Mouse (Mus musculus) kidney, postnatal 36 days (tissue): ENCODE results near the gene Rhbdd3.

ENCODE experiments used
- DNase-seq, 2 experiments: peaks; one replicate each; pipeline ENCODE4 v3.0.0; 2021 to 2022; ENCODE audit warnings: mixed read lengths in 2 of 2

The Rhbdd3 gene

GRCm38 (mm10) chr11:5130111-5130665 is 31.5 kb downstream of the Rhbdd3 start:
- DNase-seq, result no peak

GRCm38 (mm10) chr11:5132751-5133150 is 34.0 kb downstream of the Rhbdd3 start:
- DNase-seq, result peak in 1 of 2 experiments; percentile 43

GRCm38 (mm10) chr11:5135914-5136313 is 37.2 kb downstream of the Rhbdd3 start:
- DNase-seq, result peak; percentile 59 to 60

- no peak for DNase-seq
Observed at GRCm38 (mm10) chr11:5138642-5139041, 39.9 kb downstream of the Rhbdd3 start.

GRCm38 (mm10) chr11:5139372-5139771 is 40.6 kb downstream of the Rhbdd3 start:
- no peak for DNase-seq

GRCm38 (mm10) chr11:5140619-5141018 is 41.9 kb downstream of the Rhbdd3 start:
- DNase-seq, result peak; percentile 84 to 89

GRCm38 (mm10) chr11:5141252-5141651 is 42.5 kb downstream of the Rhbdd3 start:
- peak in 1 of 2 experiments; percentile 53 for DNase-seq

GRCm38 (mm10) chr11:5141965-5142364 is 43.2 kb downstream of the Rhbdd3 start:
- DNase-seq, result no peak

GRCm38 (mm10) chr11:5145600-5145999 is 46.9 kb downstream of the Rhbdd3 start:
- DNase-seq, result peak in 1 of 2 experiments; percentile 28

- DNase-seq, result peak; percentile 87 to 89
Observed at GRCm38 (mm10) chr11:5149249-5149648, 50.5 kb downstream of the Rhbdd3 start.

GRCm38 (mm10) chr11:5149955-5150354 is 51.2 kb downstream of the Rhbdd3 start:
- no peak for DNase-seq

- DNase-seq, result peak in 1 of 2 experiments; percentile 38
Observed at GRCm38 (mm10) chr11:5150416-5151246, 51.9 kb downstream of the Rhbdd3 start.

- peak; percentile 66 to 67 for DNase-seq
Observed at GRCm38 (mm10) chr11:5151247-5151630, 52.5 kb downstream of the Rhbdd3 start.

GRCm38 (mm10) chr11:5151680-5152337 is 53.1 kb downstream of the Rhbdd3 start, which contains the start of gene Emid1:
Gene Emid1 (minus strand): TSS chr11:5152257.
- peak in 1 of 2 experiments; percentile 67 for DNase-seq

- peak; percentile 65 to 76 for DNase-seq
Observed at GRCm38 (mm10) chr11:5154961-5155805, 56.5 kb downstream of the Rhbdd3 start.
